ENCODE assay signal across 14 mouse cellular contexts in the genomic region with DNA sequence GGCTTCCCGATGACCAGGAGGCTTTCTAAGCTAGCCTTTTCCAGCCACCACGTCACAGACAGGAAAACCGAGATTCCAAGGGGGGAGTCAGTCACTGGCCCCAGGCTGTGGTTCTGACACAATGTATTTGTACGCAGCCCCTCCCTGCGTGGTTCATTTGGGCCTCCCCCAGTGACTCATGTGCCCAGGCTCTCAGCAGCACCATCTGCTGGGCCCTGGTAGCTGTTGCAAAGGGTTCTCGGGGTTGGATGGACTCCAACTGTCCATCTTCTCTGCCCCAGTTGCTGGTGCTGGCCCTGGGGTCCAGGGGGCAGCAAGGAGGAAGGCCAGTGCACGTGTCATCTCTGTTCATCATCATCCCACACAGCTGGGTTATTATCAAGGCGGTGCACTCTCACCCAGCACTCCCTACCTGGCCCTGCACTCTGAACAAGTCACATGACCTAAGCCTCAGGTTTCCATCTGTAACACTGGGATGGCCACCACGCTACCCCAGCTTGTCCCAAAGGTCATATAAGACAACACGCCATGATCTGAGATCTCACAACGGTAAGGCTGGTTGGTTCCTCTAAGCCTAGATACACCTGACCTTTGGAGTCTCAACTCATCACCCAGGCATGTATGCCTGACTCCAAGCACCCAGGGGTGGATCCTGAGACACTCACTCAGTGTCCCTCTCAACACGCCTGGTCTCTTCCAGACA.
A peak's percentile ranks its signal among the peaks of the same experiment; 100 is the strongest.
DNase-seq lines count a peak whose midpoint lies in the region; ATAC-seq and TF ChIP-seq lines count a peak whose summit lies in the region.
"Had no signal": no experiment of that assay in that cellular context is flagged by ENCODE, and none has a peak within 500 bp of the region (broad histone marks: within the 10 kb centered on the region; RNA-seq: fewer than 3 reads in every experiment).

No protein-coding gene starts in this region.

- no peak overlapping the region for H3K4me2 ChIP-seq in intestine, postnatal 0 days (replicated peaks; ENCODE audit: low read depth)
- H3K4me2 ChIP-seq in intestine, embryonic 15.5 days (replicated peaks), result no peak overlapping the region
- H3K4me2 ChIP-seq: heart, embryonic 11.5 days; midbrain, embryonic 11.5 days had no signal

- H3K9ac ChIP-seq in intestine, postnatal 0 days (ENCODE audit: low read depth, low read length), result no peak overlapping the region
- H3K9ac ChIP-seq in intestine, embryonic 15.5 days, result no peak overlapping the region

- no peaks in the 10 kb centered on the region for H3K9me3 ChIP-seq in intestine, postnatal 0 days (ENCODE audit: control insufficient read depth)
- H3K9me3 ChIP-seq in intestine, embryonic 15.5 days, result no peaks in the 10 kb centered on the region

- TF ChIP-seq POLR2A in cortical plate, adult 2 months (IDR thresholded peaks at IDR 0.05; ENCODE audit: extremely low read depth, insufficient read depth, low read length), result no peak

- TF ChIP-seq CTCF in intestine, postnatal 0 days (IDR thresholded peaks at IDR 0.05; ENCODE audit: low read depth), result peak; percentile 57
- peak; percentile 32; the same call in 1 of the 2 replicates for TF ChIP-seq CTCF in cortical plate, adult 2 months (IDR thresholded peaks at IDR 0.05; ENCODE audit: extremely low read depth, insufficient read depth, low read length)

- H3K27me3 ChIP-seq in intestine, postnatal 0 days (replicated peaks; ENCODE audit: control insufficient read depth, insufficient read depth, low read length), result no peaks in the 10 kb centered on the region
- no peaks in the 10 kb centered on the region for H3K27me3 ChIP-seq in intestine, embryonic 15.5 days (replicated peaks)

- H3K4me3 ChIP-seq in intestine, postnatal 0 days (ENCODE audit: low read depth, low read length), result no peak overlapping the region
- H3K4me3 ChIP-seq in intestine, embryonic 15.5 days (replicated peaks), result no peak overlapping the region
- no peak overlapping the region for H3K4me3 ChIP-seq in cortical plate, adult 2 months (ENCODE audit: insufficient read depth, low read length)

- H3K27ac ChIP-seq in intestine, postnatal 0 days (ENCODE audit: low read depth, low read length), result no peak overlapping the region
- H3K27ac ChIP-seq in intestine, embryonic 15.5 days, result no peak overlapping the region
- no peak overlapping the region for H3K27ac ChIP-seq in cortical plate, adult 2 months (ENCODE audit: insufficient read depth, low read length)

- 80% methylated on average over 12 of the region's 12 CpGs for WGBS in intestine, postnatal 0 days
- WGBS in intestine, embryonic 15.5 days, result 80% methylated on average over 12 of the region's 12 CpGs

- H3K36me3 ChIP-seq in intestine, postnatal 0 days (ENCODE audit: control insufficient read depth, insufficient read depth), result no peaks in the 10 kb centered on the region
- H3K36me3 ChIP-seq in intestine, embryonic 15.5 days, result no peaks in the 10 kb centered on the region

- peak; percentile 30 for DNase-seq in retina, postnatal 1 day
- DNase-seq in retina, embryonic 14.5 days (ENCODE audit: low spot score), result no peak
- DNase-seq in testis, postnatal 14 days (ENCODE audit: low spot score), result no peak
- no peak for DNase-seq in frontal cortex, postnatal 25 days (ENCODE audit: low spot score in 2 of 2)
- DNase-seq in layer of hippocampus, adult 8-10 months (ENCODE audit: low spot score in 2 of 2), result no peak
- DNase-seq: cerebellum, adult 9-11 months; heart, postnatal 4 days; kidney, adult 11 months; lung, postnatal 10 days had no signal

- H3K4me1 ChIP-seq in intestine, postnatal 0 days (replicated peaks; ENCODE audit: control insufficient read depth, insufficient read depth, low read length), result no peaks in the 10 kb centered on the region
- H3K4me1 ChIP-seq in intestine, embryonic 15.5 days (replicated peaks), result peaks cover 5% of the 10 kb centered on the region; the same call in 1 of the 2 replicates
- H3K4me1 ChIP-seq in cortical plate, adult 2 months (ENCODE audit: control insufficient read depth, insufficient read depth, low read length), result no peaks in the 10 kb centered on the region

- ATAC-seq in intestine, postnatal 0 days, result peak; percentile 40
- no peak for ATAC-seq in intestine, embryonic 15.5 days
